Mouse (Mus musculus) kidney, postnatal 10 days (tissue): ENCODE measurements around the gene Cyp19a1.
A peak's percentile ranks its signal among the peaks of the same experiment; 100 is the strongest.

Source experiments
- DNase-seq: peaks from one replicate; pipeline ENCODE4 v3.0.0; 2021; ENCODE audit warnings: mixed read lengths

Cyp19a1 gene

GRCm38 (mm10) chr9:54168425-54168824 is 99.5 kb downstream of the Cyp19a1 start:
- no peak for DNase-seq

- peak; percentile 32 for DNase-seq
Observed at GRCm38 (mm10) chr9:54163117-54163516, 104.8 kb downstream of the Cyp19a1 start.

- DNase-seq, result no peak
Observed at GRCm38 (mm10) chr9:54153679-54154078, 114.2 kb downstream of the Cyp19a1 start.

- no peak for DNase-seq
Observed at GRCm38 (mm10) chr9:54139191-54139590, 128.7 kb downstream of the Cyp19a1 start.
